Mouse (Mus musculus): ENCODE results near the gene Prkcq. TPM values are rescaled to one million over a fixed set of nuclear protein-coding genes. Genes with fewer than 3 reads are reported as not detected.

The Prkcq gene
- polyA plus RNA-seq, 1 experiment from 2014 or later: 5.4 TPM

DNA sequence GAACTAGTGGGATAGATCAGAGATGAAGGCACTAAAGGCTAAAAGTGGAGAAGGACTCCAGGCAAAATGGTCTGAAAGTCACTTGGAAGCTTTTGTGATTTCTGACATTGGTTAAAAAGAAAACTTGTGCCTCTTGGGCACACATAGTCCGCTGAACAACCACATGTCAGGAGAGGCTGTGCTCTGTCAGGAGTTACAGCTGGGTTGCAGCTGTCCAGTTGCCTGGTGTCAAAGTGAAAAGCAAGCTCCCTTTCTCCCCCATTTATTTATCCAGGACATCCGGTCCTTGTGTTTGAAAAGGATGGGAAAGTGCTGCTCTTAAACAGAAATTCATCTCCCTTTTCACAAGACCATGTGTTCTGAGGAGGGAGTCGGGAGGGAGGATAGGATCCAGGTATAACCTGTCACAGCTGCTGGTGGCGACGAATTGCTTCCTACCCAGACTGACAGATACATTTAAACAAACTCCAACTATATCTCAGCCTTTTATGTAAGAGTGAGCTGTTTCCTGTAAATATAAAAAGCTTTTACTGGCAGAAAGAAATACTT is 122.8 kb downstream of the Prkcq start:
- 82% methylated on average over 5 of the region's 5 CpGs for whole genome bisulfite sequencing
- ATAC-seq (ENCODE audit: low FRiP score, low TSS enrichment): no peak
- H3K27me3 ChIP-seq (ENCODE audit: control insufficient read depth, insufficient read depth, low read length): no peaks in the 10 kb centered on the region
- no peaks in the 10 kb centered on the region for H3K4me1 ChIP-seq (ENCODE audit: control insufficient read depth, insufficient read depth, low read length)
- no peaks in the 10 kb centered on the region for H3K9me3 ChIP-seq (ENCODE audit: control insufficient read depth, low read length)
- no peak for DNase-seq
- no peak overlapping the region for H3K27ac ChIP-seq (replicated peaks; ENCODE audit: low read depth, low read length)
- H3K4me2 ChIP-seq (ENCODE audit: low read length): no peak overlapping the region
- no peaks in the 10 kb centered on the region for H3K36me3 ChIP-seq (ENCODE audit: control insufficient read depth, insufficient read depth, low read length)
- no peak overlapping the region for H3K4me3 ChIP-seq (replicated peaks; ENCODE audit: low read depth, low read length)
- no peak overlapping the region for H3K9ac ChIP-seq (replicated peaks; ENCODE audit: low read length)

DNA sequence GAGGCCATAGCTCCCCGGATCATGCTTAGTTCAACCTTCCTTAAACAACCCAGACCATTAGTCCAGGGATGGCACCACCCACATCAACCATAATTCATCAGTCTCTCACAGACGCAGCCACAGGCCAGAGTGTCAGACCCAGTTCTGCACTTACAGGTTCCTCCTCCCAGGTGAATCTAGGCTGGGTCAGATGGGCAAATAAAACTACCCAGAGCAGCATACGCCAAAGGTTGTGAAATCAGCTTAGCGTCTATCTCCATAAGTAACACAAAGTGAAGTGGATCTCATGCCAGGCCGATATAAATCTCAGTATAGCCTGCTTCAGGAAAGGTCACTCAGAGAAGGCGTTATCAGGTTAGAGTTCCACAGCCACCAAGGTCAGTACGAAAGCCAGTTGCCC is 126.9 kb downstream of the Prkcq start:
- H3K27ac ChIP-seq (replicated peaks; ENCODE audit: low read depth, low read length): no peak overlapping the region
- DNase-seq (no peak), ATAC-seq (ENCODE audit: low FRiP score, low TSS enrichment) (no peak)
- no peaks in the 10 kb centered on the region for H3K36me3 ChIP-seq (ENCODE audit: control insufficient read depth, insufficient read depth, low read length)
- no peak overlapping the region for H3K4me3 ChIP-seq (replicated peaks; ENCODE audit: low read depth, low read length)
- no peaks in the 10 kb centered on the region for H3K4me1 ChIP-seq (ENCODE audit: control insufficient read depth, insufficient read depth, low read length)
- no peaks in the 10 kb centered on the region for H3K9me3 ChIP-seq (ENCODE audit: control insufficient read depth, low read length)
- H3K27me3 ChIP-seq (ENCODE audit: control insufficient read depth, insufficient read depth, low read length): no peaks in the 10 kb centered on the region
- no peak overlapping the region for H3K9ac ChIP-seq (replicated peaks; ENCODE audit: low read length)
- H3K4me2 ChIP-seq (ENCODE audit: low read length): no peak overlapping the region
- WGBS: 92% methylated on average over 7 of the region's 7 CpGs

DNA sequence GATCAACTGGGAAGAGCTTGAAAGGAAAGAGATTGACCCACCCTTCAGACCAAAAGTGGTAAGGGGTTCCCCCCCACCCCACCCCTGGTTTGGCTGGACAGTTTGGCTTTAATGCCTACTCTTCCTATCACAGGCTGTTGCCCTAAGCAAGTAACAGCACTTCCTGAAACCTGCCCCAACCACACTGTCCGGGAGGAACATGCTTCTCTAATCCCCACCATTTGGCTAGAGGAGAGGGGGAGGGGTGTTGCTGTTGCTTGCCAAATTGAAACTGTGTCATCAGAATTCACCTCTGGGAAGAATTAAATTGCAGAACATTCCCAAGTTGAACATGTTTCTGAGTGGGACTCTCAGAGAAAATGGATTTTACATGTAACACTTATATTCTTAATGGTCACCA is 127.5 kb downstream of the Prkcq start:
- 64% methylated on average over 1 of the region's 1 CpGs for WGBS

DNA sequence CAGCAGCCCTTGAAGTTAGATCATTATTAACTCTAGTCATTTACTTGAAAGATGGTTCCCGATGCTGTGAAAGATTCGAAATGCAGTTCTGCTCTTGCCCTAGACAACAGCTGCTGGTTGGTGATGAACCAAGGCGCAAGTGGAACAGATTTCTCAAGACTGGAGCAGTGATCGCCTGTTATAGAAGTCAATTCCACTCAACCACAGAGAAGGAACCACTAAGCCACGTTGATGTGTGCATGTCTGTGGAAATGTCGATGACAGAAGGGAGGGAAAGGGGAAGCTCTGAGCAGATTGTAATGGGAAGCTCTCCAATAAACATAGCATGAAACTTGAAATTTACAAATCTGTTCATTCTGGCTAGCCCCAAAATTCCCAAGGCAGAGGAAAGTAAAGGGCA is 128.5 kb downstream of the Prkcq start:
- DNase-seq: no peak
- no peak for ATAC-seq (ENCODE audit: low FRiP score, low TSS enrichment)
- Histone ChIP-seq H3K9ac (replicated peaks; ENCODE audit: low read length) (no peak overlapping the region), H3K4me2 (ENCODE audit: low read length) (no peak overlapping the region), H3K9me3 (ENCODE audit: control insufficient read depth, low read length) (no peaks in the 10 kb centered on the region), H3K4me3 (replicated peaks; ENCODE audit: low read depth, low read length) (no peak overlapping the region), H3K4me1 (ENCODE audit: control insufficient read depth, insufficient read depth, low read length) (no peaks in the 10 kb centered on the region), H3K27me3 (ENCODE audit: control insufficient read depth, insufficient read depth, low read length) (no peaks in the 10 kb centered on the region), H3K36me3 (ENCODE audit: control insufficient read depth, insufficient read depth, low read length) (no peaks in the 10 kb centered on the region), H3K27ac (replicated peaks; ENCODE audit: low read depth, low read length) (no peak overlapping the region)
- WGBS: 93% methylated on average over 6 of the region's 6 CpGs

More for the DNA sequence above, 127.5 kb downstream of the Prkcq start:
- Histone ChIP-seq H3K9ac (replicated peaks; ENCODE audit: low read length) (no peak overlapping the region), H3K27ac (replicated peaks; ENCODE audit: low read depth, low read length) (no peak overlapping the region), H3K27me3 (ENCODE audit: control insufficient read depth, insufficient read depth, low read length) (no peaks in the 10 kb centered on the region), H3K4me3 (replicated peaks; ENCODE audit: low read depth, low read length) (no peak overlapping the region), H3K9me3 (ENCODE audit: control insufficient read depth, low read length) (no peaks in the 10 kb centered on the region), H3K4me1 (ENCODE audit: control insufficient read depth, insufficient read depth, low read length) (no peaks in the 10 kb centered on the region), H3K36me3 (ENCODE audit: control insufficient read depth, insufficient read depth, low read length) (no peaks in the 10 kb centered on the region), H3K4me2 (ENCODE audit: low read length) (no peak overlapping the region)
- ATAC-seq (ENCODE audit: low FRiP score, low TSS enrichment) (no peak), DNase-seq (no peak)

DNA sequence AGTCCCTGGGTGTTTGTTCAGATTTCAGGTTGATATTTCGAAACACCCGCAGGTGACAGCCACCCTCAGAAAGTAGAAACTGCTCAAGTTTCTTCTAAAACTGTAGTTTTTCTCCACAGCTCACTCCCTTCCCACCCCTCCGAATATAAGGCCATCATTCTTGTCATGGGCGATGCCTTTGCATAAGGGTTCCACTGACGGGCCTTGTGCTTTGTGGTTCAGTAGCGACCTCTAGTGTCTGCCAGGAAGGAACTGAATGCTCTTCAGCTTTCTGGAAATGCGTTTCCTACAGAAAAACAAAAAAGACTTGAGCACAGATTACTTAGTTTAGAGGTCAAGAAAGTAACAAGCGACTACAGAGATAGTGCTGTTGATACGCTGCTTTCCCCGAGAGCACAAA is 148.3 kb downstream of the Prkcq start:
- no peak overlapping the region for H3K27ac ChIP-seq (replicated peaks; ENCODE audit: low read depth, low read length)
- no peaks in the 10 kb centered on the region for H3K9me3 ChIP-seq (ENCODE audit: control insufficient read depth, low read length)
- ATAC-seq (ENCODE audit: low FRiP score, low TSS enrichment) (no peak), DNase-seq (peak; percentile 81)
- H3K4me3 ChIP-seq (replicated peaks; ENCODE audit: low read depth, low read length): no peak overlapping the region
- no peaks in the 10 kb centered on the region for H3K27me3 ChIP-seq (ENCODE audit: control insufficient read depth, insufficient read depth, low read length)
- H3K4me2 ChIP-seq (ENCODE audit: low read length): no peak overlapping the region
- WGBS: 43% methylated on average over 10 of the region's 10 CpGs
- no peaks in the 10 kb centered on the region for H3K36me3 ChIP-seq (ENCODE audit: control insufficient read depth, insufficient read depth, low read length)
- H3K4me1 ChIP-seq (ENCODE audit: control insufficient read depth, insufficient read depth, low read length): no peaks in the 10 kb centered on the region
- H3K9ac ChIP-seq (replicated peaks; ENCODE audit: low read length): no peak overlapping the region

DNA sequence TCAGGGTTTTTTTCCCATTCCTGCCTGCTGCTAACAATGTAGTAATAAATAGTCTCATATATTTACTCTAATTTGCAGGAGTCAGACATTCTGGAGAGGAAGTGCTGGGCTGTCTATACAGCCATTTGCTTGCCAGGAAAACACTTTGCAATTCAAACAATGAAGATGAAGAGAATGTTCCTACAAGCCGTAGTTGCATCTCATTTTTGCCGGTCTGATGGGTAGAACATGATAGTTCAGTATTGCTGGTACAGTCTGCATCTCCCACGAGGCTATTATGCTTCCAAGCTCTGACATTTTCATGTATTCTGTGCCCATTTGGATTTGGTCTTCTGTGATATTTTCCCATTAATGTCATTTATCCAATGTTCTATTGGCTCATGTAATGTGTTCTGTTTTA is 150.5 kb downstream of the Prkcq start:
- WGBS: 73% methylated on average over 3 of the region's 3 CpGs
- no peaks in the 10 kb centered on the region for H3K9me3 ChIP-seq (ENCODE audit: control insufficient read depth, low read length)
- H3K4me1 ChIP-seq (ENCODE audit: control insufficient read depth, insufficient read depth, low read length): no peaks in the 10 kb centered on the region
- DNase-seq: no peak
- no peak overlapping the region for H3K4me3 ChIP-seq (replicated peaks; ENCODE audit: low read depth, low read length)
- H3K27me3 ChIP-seq (ENCODE audit: control insufficient read depth, insufficient read depth, low read length): no peaks in the 10 kb centered on the region
- H3K27ac ChIP-seq (replicated peaks; ENCODE audit: low read depth, low read length): no peak overlapping the region
- no peaks in the 10 kb centered on the region for H3K36me3 ChIP-seq (ENCODE audit: control insufficient read depth, insufficient read depth, low read length)
- no peak overlapping the region for H3K9ac ChIP-seq (replicated peaks; ENCODE audit: low read length)
- no peak for ATAC-seq (ENCODE audit: low FRiP score, low TSS enrichment)
- H3K4me2 ChIP-seq (ENCODE audit: low read length): no peak overlapping the region

DNA sequence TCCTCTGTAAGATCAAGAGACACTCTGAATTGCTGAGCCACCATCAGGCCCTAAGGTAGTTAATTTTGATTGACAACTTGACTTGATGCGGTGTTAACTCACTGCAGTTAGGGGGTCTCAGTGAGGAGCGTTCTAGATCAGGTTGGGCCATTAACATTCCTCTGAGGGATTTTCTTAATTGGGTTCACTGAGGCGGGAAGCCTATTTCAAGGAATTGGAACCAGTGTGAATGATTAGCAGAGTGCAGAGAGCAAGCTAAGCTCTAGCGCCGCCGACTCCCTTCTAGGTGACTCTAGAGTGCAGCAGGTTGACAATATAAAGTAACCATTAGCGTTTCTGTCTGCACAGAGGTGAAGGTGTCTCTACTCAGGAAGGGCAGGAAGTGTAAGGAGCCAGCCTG is 155.4 kb downstream of the Prkcq start:
- H3K4me3 ChIP-seq (replicated peaks; ENCODE audit: low read depth, low read length): no peak overlapping the region
- H3K36me3 ChIP-seq (ENCODE audit: control insufficient read depth, insufficient read depth, low read length): no peaks in the 10 kb centered on the region
- H3K4me2 ChIP-seq (ENCODE audit: low read length): no peak overlapping the region
- H3K27me3 ChIP-seq (ENCODE audit: control insufficient read depth, insufficient read depth, low read length): no peaks in the 10 kb centered on the region
- H3K9ac ChIP-seq (replicated peaks; ENCODE audit: low read length): no peak overlapping the region
- 66% methylated on average over 7 of the region's 7 CpGs for WGBS
- no peak overlapping the region for H3K27ac ChIP-seq (replicated peaks; ENCODE audit: low read depth, low read length)
- H3K9me3 ChIP-seq (ENCODE audit: control insufficient read depth, low read length): no peaks in the 10 kb centered on the region
- DNase-seq: no peak
- no peak for ATAC-seq (ENCODE audit: low FRiP score, low TSS enrichment)
- no peaks in the 10 kb centered on the region for H3K4me1 ChIP-seq (ENCODE audit: control insufficient read depth, insufficient read depth, low read length)

DNA sequence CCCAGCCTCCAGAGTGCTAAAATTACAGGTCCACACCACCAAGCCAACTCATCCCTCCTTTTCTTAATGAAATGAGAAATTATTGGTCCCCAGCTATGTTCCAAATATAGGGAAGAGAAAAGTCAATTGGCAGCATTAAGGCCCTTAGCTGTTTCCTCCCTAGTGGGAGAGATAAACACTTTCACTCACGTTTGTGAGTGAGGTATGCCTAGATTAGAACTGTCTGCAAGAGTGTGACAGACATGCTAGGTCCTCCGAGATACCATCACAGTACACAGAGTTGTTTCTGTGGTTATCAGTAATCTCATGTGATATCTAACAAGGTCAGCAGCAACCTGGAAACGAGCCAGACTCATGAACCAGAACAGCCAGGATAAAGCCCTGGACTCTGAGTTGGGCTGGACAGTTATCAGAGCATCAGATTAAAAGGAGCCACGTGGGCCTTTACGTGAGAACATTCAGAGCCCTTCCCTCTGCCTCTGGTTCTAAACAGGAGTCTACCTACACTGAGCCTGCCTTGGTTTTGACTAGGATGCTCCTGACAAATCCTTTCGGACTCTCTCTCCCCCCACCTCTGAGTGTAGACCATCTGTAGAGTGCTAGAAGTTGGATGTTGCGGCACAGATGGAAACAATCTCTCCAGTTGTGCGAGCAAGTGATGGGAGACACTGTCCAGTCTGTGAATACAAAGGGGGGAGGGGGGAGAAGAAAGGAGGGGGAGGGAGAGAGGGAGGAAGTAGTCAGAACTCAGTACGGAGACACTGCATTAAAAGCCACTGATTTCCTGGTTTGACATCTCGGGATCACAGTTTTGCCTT is 157.7 kb downstream of the Prkcq start:
- H3K9ac ChIP-seq (replicated peaks; ENCODE audit: low read length): no peak overlapping the region
- H3K4me2 ChIP-seq (ENCODE audit: low read length): no peak overlapping the region
- no peaks in the 10 kb centered on the region for H3K27me3 ChIP-seq (ENCODE audit: control insufficient read depth, insufficient read depth, low read length)
- H3K4me3 ChIP-seq (replicated peaks; ENCODE audit: low read depth, low read length): no peak overlapping the region
- no peak overlapping the region for H3K27ac ChIP-seq (replicated peaks; ENCODE audit: low read depth, low read length)
- DNase-seq (no peak), ATAC-seq (ENCODE audit: low FRiP score, low TSS enrichment) (no peak)
- no peaks in the 10 kb centered on the region for H3K36me3 ChIP-seq (ENCODE audit: control insufficient read depth, insufficient read depth, low read length)
- 70% methylated on average over 10 of the region's 10 CpGs for WGBS
- no peaks in the 10 kb centered on the region for H3K9me3 ChIP-seq (ENCODE audit: control insufficient read depth, low read length)
- no peaks in the 10 kb centered on the region for H3K4me1 ChIP-seq (ENCODE audit: control insufficient read depth, insufficient read depth, low read length)

All from midbrain, embryonic 14.5 days (tissue).